Mouse (Mus musculus) cortical plate, adult 2 months (tissue): ENCODE results near the gene Tctex1d4.

ENCODE experiments used
- CTCF ChIP-seq: fragments of 200-500 bp; IDR thresholded peaks from 2 replicates; pipeline ENCODE4 v1.5.1; 2011; ENCODE audit warnings: mild to moderate bottlenecking, control low read depth, low read length; ENCODE audit not compliant: insufficient read depth; ENCODE audit errors: extremely low read depth
- POLR2A ChIP-seq: fragments of 200-500 bp; IDR thresholded peaks from 2 replicates; pipeline ENCODE4 v1.6.1; 2011; ENCODE audit warnings: mild to moderate bottlenecking, low read length, control low read depth; ENCODE audit not compliant: insufficient read depth; ENCODE audit errors: extremely low read depth

- TF ChIP-seq CTCF (no peak), POLR2A (no peak)
Measured at GRCm38 (mm10) chr4:117105127-117105526, 21.5 kb upstream of the Tctex1d4 start.
